Mouse (Mus musculus) lung, postnatal 0 days (tissue): ENCODE results near the gene Zfyve19. TPM values are rescaled to one million over a fixed set of nuclear protein-coding genes. Genes with fewer than 3 reads are reported as not detected.

Experiments
- ATAC-seq: fragments of 200-750 bp; cut with Nextera tagmentation; 2 replicates; pipeline ENCODE4 v1.8.0; 2017; ENCODE audit warnings: moderate library complexity
- DNase-seq: peaks from one replicate; pipeline ENCODE4 v3.0.0-alpha.2; 2016; ENCODE audit warnings: low spot score
- H3K27ac ChIP-seq: fragments of 300-500 bp; sonication (generic); 2 replicates; pipeline ENCODE4 v1.5.1; 2014; ENCODE audit warnings: antibody characterized with exemption, mild to moderate bottlenecking, low read length, mixed read lengths
- H3K27me3 ChIP-seq: fragments of 300-500 bp; sonication (generic); replicated peaks from 2 replicates; pipeline ENCODE4 v1.6.1; 2014; ENCODE audit warnings: low read length, mixed read lengths; ENCODE audit not compliant: insufficient read depth
- H3K36me3 ChIP-seq: fragments of 300-500 bp; sonication (generic); 2 replicates; pipeline ENCODE4 v1.6.1; 2014; ENCODE audit warnings: low read length, mixed read lengths; ENCODE audit not compliant: insufficient read depth
- H3K4me1 ChIP-seq: fragments of 300-500 bp; sonication (generic); 2 replicates; pipeline ENCODE4 v1.6.1; 2014; ENCODE audit warnings: antibody characterized with exemption, low read depth, low read length, mixed read lengths; ENCODE audit not compliant: insufficient read depth
- H3K4me2 ChIP-seq: fragments of 300-500 bp; sonication (generic); replicated peaks from 2 replicates; pipeline ENCODE4 v1.6.1; 2014; ENCODE audit warnings: low read depth, mild to moderate bottlenecking, low read length, moderate library complexity, mixed read lengths
- H3K4me3 ChIP-seq: fragments of 300-500 bp; sonication (generic); 2 replicates; pipeline ENCODE4 v1.5.1; 2014; ENCODE audit warnings: low read depth, low read length
- H3K9ac ChIP-seq: fragments of 300-500 bp; sonication (generic); replicated peaks from 2 replicates; pipeline ENCODE4 v1.6.1; 2014; ENCODE audit warnings: low read depth, mild to moderate bottlenecking
- H3K9me3 ChIP-seq: fragments of 300-500 bp; sonication (generic); 2 replicates; pipeline ENCODE4 v1.6.1; 2016; ENCODE audit warnings: low read length, mixed read lengths
- CTCF ChIP-seq: IDR thresholded peaks from 2 replicates; pipeline ENCODE4 v1.5.1; 2016; ENCODE audit warnings: antibody characterized with exemption, mild to moderate bottlenecking
- EP300 ChIP-seq: IDR thresholded peaks from 2 replicates; pipeline ENCODE4 v1.6.1; 2016; ENCODE audit warnings: antibody characterized with exemption, mild to moderate bottlenecking, control low read depth
- WGBS: fragments of 180-500 bp; shearing (Covaris S2); extraction: QIAGEN DNeasy Blood & Tissue Kit; methylation state at CpG from one replicate; pipeline ENCODE4 v1.1.7; 2014; 5-methylcytosine and 5-hydroxymethylcytosine counted together
- polyA plus RNA-seq: library from polyadenylated mRNA; unstranded; fragments of >200 nt; fragmentation: Nextera tagmentation; extraction: Ambion mirVana; gene quantifications from 2 replicates; pipeline ENCODE4 v1.2.1, GENCODE M21; 2015

The Zfyve19 gene
- polyA plus RNA-seq, 1 experiment from 2014 or later, result 32.0 TPM

GRCm38 (mm10) chr2:119198049-119198448 is 10.4 kb upstream of the Zfyve19 start:
- H3K4me3 ChIP-seq, result no peak overlapping the region
- H3K4me2 ChIP-seq, result no peak overlapping the region
- H3K9me3 ChIP-seq, result no peaks in the 10 kb centered on the region
- no peak overlapping the region for H3K9ac ChIP-seq
- H3K36me3 ChIP-seq, result no peaks in the 10 kb centered on the region
- WGBS, result 24% methylated on average over 1 of the region's 1 CpGs
- H3K4me1 ChIP-seq, result peaks cover 15% of the 10 kb centered on the region; the same call in 1 of the 2 replicates
- ATAC-seq (no peak), DNase-seq (no peak)
- H3K27me3 ChIP-seq, result no peaks in the 10 kb centered on the region
- TF ChIP-seq CTCF (no peak), EP300 (no peak)
- H3K27ac ChIP-seq, result no peak overlapping the region

- H3K9ac ChIP-seq, result no peak overlapping the region
- no peak overlapping the region for H3K27ac ChIP-seq
- WGBS, result 55% methylated on average over 3 of the region's 3 CpGs
- no peak for TF ChIP-seq CTCF
- no peak for TF ChIP-seq EP300
- no peak overlapping the region for H3K4me3 ChIP-seq
- peaks cover 21% of the 10 kb centered on the region; the same call in 1 of the 2 replicates for H3K4me1 ChIP-seq
- H3K9me3 ChIP-seq, result no peaks in the 10 kb centered on the region
- H3K27me3 ChIP-seq, result no peaks in the 10 kb centered on the region
- no peaks in the 10 kb centered on the region for H3K36me3 ChIP-seq
- no peak overlapping the region for H3K4me2 ChIP-seq
- ATAC-seq (no peak), DNase-seq (no peak)
Measured at GRCm38 (mm10) chr2:119198934-119199333, 9.5 kb upstream of the Zfyve19 start.

GRCm38 (mm10) chr2:119202914-119203453 is 5.4 kb upstream of the Zfyve19 start:
- H3K4me3 ChIP-seq, result no peak overlapping the region
- H3K27me3 ChIP-seq, result no peaks in the 10 kb centered on the region
- H3K4me2 ChIP-seq, result no peak overlapping the region
- H3K36me3 ChIP-seq, result no peaks in the 10 kb centered on the region
- H3K27ac ChIP-seq, result no peak overlapping the region
- TF ChIP-seq CTCF, result no peak
- 0 out of 2 replicates have a peak, but pooled peaks have one; percentile 45 for TF ChIP-seq EP300
- no peak overlapping the region for H3K9ac ChIP-seq
- peak; percentile 57 for DNase-seq
- ATAC-seq, result peak; percentile 52
- WGBS, result 36% methylated on average over 5 of the region's 5 CpGs
- H3K9me3 ChIP-seq, result no peaks in the 10 kb centered on the region
- peaks cover 21% of the 10 kb centered on the region; the same call in 1 of the 2 replicates for H3K4me1 ChIP-seq

DNA sequence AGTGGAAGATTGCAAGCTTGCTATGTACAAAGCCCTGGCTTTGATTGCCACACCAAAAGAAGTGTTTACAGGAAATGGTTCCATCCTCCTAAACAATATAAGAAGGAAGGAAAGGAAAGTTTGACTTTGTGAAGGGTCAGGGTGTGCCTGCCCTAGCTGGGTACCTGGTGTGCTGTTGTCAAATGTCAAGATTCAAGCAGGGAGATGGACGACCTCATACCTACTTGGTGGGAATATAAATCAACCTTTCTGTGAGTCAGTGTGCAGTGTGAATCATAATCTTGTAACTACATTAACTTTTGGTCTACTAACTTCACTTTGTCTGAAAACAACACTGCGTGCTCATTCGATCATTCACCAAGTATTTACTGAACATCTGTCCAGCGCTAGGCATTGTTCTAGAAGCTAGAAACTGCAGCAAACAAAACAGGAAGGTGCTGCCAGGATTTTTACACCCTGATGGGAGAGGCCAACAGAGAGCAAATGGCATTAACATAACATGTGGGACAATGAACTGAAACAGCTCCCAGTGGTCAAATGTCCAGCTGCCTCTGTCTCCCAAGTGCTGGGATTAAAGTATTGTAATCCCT is 4.5 kb upstream of the Zfyve19 start:
- DNase-seq, result peak; percentile 36
- no peak for TF ChIP-seq CTCF
- TF ChIP-seq EP300, result peak; percentile 52; the same call in 1 of the 2 replicates
- Histone ChIP-seq H3K9me3 (no peaks in the 10 kb centered on the region), H3K4me3 (no peak overlapping the region), H3K27me3 (no peaks in the 10 kb centered on the region), H3K4me1 (peaks cover 15% of the 10 kb centered on the region; the same call in 1 of the 2 replicates), H3K36me3 (no peaks in the 10 kb centered on the region), H3K27ac (peak overlapping the region; percentile 29), H3K9ac (no peak overlapping the region), H3K4me2 (no peak overlapping the region)
- ATAC-seq, result no peak
- 58% methylated on average over 4 of the region's 4 CpGs for WGBS

DNA sequence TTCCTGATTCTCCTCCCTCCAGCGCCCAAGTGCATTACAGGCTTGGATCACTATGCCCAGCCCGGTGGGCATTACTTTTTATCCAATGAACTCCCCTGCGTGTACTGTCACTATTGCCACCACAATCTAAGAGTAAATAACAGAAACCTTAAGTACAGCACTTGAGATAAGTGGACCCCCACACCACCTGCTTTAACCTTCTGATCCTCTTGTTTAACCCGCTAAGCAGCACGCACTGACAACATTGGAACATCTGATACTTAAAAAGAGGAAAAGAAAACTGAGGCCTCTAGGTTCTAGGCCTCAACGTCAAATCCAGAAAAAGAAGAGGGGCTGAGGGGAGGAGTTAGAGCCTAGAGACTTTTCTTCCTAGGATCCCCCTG is 465 bp upstream of the Zfyve19 start:
- WGBS, result 5% methylated on average over 6 of the region's 6 CpGs
- Histone ChIP-seq H3K9me3 (no peaks in the 10 kb centered on the region), H3K9ac (peak overlapping the region; percentile 57), H3K27ac (peak overlapping the region; percentile 84), H3K4me3 (peak overlapping the region; percentile 73), H3K36me3 (peaks cover 4% of the 10 kb centered on the region; the same call in 1 of the 2 replicates), H3K4me2 (peak overlapping the region; percentile 60), H3K4me1 (peaks cover 11% of the 10 kb centered on the region; the same call in 1 of the 2 replicates), H3K27me3 (no peaks in the 10 kb centered on the region)
- ATAC-seq (0 out of 2 replicates have a peak, but pooled peaks have one; percentile 0), DNase-seq (no peak)
- TF ChIP-seq EP300 (0 out of 2 replicates have a peak, but pooled peaks have one; percentile 17), CTCF (no peak)

DNA sequence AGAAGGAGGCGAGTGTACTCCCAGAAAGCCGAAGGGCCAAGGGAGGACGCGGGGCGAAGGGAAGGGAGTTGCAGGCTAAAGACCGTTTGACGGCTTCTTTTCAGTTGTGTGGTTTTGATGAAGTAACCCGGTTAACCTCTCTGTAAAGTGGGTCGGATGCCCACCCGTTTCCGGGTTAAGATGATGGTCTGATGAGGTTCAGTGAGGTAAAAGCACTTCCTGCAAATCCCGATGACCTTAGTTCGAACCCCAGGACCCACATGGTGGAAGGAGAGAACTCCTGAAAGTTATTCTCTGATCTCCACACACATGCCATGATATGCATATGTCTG is 725 bp downstream of the Zfyve19 start:
- Histone ChIP-seq H3K4me3 (peak overlapping the region; percentile 73), H3K27ac (peak overlapping the region; percentile 84; the same call in 1 of the 2 replicates), H3K9ac (peak overlapping the region; percentile 35; the same call in 1 of the 2 replicates), H3K4me2 (peak overlapping the region; percentile 57), H3K4me1 (peaks cover 4% of the 10 kb centered on the region; the same call in 1 of the 2 replicates), H3K36me3 (peaks cover 7% of the 10 kb centered on the region; the same call in 1 of the 2 replicates), H3K27me3 (no peaks in the 10 kb centered on the region), H3K9me3 (no peaks in the 10 kb centered on the region)
- ATAC-seq, result no peak
- WGBS, result under 1% methylated on average over 13 of the region's 13 CpGs
- no peak for DNase-seq
- TF ChIP-seq EP300, result no peak
- no peak for TF ChIP-seq CTCF
